Mouse (Mus musculus) spleen, postnatal 10 days (tissue): ENCODE data around the gene Abcd3.

ENCODE experiments used
- DNase-seq, 2 experiments: peaks; one replicate each; pipeline ENCODE4 v3.0.0; 2021 to 2022; ENCODE audit warnings: low spot score in 2 of 2

The Abcd3 gene

DNA sequence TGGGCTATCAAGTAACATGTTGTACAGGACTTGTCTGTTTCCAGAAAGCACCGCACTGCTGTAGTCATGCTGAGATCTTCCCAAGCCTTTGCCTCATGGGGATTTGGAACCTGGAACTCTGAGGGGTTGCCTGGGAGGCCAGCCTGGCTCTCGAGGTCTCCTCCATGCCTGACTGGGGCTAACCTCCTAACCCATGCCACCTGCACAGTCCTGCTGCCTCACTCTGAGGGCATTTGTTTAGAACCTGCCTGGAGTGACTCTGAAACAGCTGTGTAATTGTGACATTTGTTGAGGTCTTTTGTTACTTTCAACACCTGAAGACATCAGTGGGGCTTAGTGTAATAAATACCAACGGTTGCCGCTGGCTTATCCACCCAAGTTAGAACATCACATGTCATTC lies 102.9 kb downstream of the Abcd3 start:
- DNase-seq = no peak

DNA sequence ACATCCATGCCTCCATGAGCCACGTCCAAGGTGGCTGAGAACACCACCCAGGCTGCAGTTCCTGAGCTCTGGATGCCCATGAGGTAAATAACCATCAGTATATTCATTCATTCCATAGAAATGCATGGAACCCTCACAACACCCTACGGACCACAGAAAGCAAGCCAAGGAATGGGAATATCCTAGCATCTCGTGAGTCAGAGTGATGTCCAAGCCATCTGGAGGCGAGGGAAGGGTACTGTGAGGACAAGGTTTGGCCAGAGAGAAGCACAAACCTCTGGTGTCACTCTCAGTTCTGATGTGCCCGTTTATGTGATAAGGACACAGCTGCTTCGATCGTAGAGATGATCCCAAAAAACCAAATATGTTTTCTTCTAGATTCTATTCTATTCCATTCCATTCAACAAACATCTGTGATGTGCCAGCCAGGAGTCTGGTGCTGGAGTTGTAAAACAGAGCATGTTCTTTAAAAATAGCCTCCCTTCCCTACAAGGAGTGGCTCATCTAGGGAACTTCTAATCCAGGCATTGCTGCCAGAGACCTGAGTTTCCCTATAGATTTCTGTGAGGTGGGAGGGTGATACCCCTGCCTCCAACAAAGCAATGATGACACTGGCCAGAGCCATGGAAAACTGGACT lies 104.1 kb downstream of the Abcd3 start:
- DNase-seq = no peak
